Mouse (Mus musculus): ENCODE results near the gene Ust.

Gene Ust

GRCm38 (mm10) chr10:8498951-8499891 is 19.4 kb downstream of the Ust start:
- no peak for DNase-seq

- no peak for DNase-seq
Observed at GRCm38 (mm10) chr10:8495543-8496141, 23.0 kb downstream of the Ust start.

GRCm38 (mm10) chr10:8491909-8492591 is 26.6 kb downstream of the Ust start:
- no peak for DNase-seq

- no peak for DNase-seq
Observed at GRCm38 (mm10) chr10:8487388-8487787, 31.2 kb downstream of the Ust start.

- no peak for DNase-seq
Observed at GRCm38 (mm10) chr10:8484487-8484886, 34.1 kb downstream of the Ust start.

GRCm38 (mm10) chr10:8482779-8483178 is 35.8 kb downstream of the Ust start:
- no peak for DNase-seq

- DNase-seq, result no peak
Observed at GRCm38 (mm10) chr10:8479779-8480178, 38.8 kb downstream of the Ust start.

- DNase-seq, result no peak
Observed at GRCm38 (mm10) chr10:8477936-8478335, 40.7 kb downstream of the Ust start.

- no peak for DNase-seq
Observed at GRCm38 (mm10) chr10:8471995-8472394, 46.6 kb downstream of the Ust start.

GRCm38 (mm10) chr10:8471012-8471411 is 47.6 kb downstream of the Ust start:
- DNase-seq, result no peak

GRCm38 (mm10) chr10:8469516-8469915 is 49.1 kb downstream of the Ust start:
- no peak for DNase-seq

- no peak for DNase-seq
Observed at GRCm38 (mm10) chr10:8468651-8469386, 49.8 kb downstream of the Ust start.

- no peak for DNase-seq
Observed at GRCm38 (mm10) chr10:8465918-8466317, 52.7 kb downstream of the Ust start.

GRCm38 (mm10) chr10:8465216-8465615 is 53.4 kb downstream of the Ust start:
- no peak for DNase-seq

- DNase-seq, result no peak
Observed at GRCm38 (mm10) chr10:8461372-8461771, 57.3 kb downstream of the Ust start.

- no peak for DNase-seq
Observed at GRCm38 (mm10) chr10:8454711-8455110, 63.9 kb downstream of the Ust start.

GRCm38 (mm10) chr10:8447681-8448080 is 70.9 kb downstream of the Ust start:
- DNase-seq, result no peak

- no peak for DNase-seq
Observed at GRCm38 (mm10) chr10:8446972-8447371, 71.7 kb downstream of the Ust start.

GRCm38 (mm10) chr10:8444052-8444451 is 74.6 kb downstream of the Ust start:
- DNase-seq, result no peak

- DNase-seq, result no peak
Observed at GRCm38 (mm10) chr10:8431857-8432256, 86.8 kb downstream of the Ust start.

- no peak for DNase-seq
Observed at GRCm38 (mm10) chr10:8428787-8429778, 89.5 kb downstream of the Ust start.
